Comparison of ENCODE assay signal across 8 mouse cellular contexts in the genomic region with DNA sequence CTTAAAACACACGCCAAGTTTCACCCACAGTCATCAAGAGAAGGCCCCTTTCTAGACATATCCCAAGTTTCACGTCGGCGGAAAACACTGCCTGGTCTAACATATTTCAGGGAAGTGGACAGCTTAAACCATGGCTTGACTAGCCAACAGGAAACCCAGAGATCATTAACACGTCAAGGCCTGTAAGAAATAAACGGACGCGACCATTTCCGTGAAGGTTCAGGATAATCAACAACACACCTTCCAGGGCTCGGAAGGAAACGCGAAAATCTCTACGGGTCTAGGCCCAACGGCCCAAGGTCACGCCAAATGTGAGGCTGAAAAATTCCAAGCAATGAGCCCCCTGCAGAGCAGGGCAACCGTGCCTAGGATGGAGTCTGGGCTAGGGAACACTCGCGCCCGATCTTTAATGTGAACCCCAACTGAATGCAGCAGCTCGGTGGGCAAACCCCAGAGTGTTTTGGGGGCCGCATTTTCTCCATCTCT. TPM values are rescaled to one million over a fixed set of nuclear protein-coding genes. Genes with fewer than 3 reads are reported as not detected.
A peak's percentile ranks its signal among the peaks of the same experiment; 100 is the strongest.
DNase-seq lines count a peak whose midpoint lies in the region; ATAC-seq and TF ChIP-seq lines count a peak whose summit lies in the region.

No protein-coding gene starts in this region.

- peak overlapping the region; percentile 96 for H3K9ac ChIP-seq in liver, embryonic 14.5 days (replicated peaks)
- H3K9ac ChIP-seq in neural tube, embryonic 14.5 days (replicated peaks; ENCODE audit: low read depth, low read length) = peak overlapping the region; percentile 95

- no peak for TF ChIP-seq EP300 in liver, embryonic 14.5 days (IDR thresholded peaks at IDR 0.05; ENCODE audit: low read depth)

- no peaks in the 10 kb centered on the region for H3K36me3 ChIP-seq in C2C12 (ENCODE audit: control insufficient read depth, insufficient read depth)
- H3K36me3 ChIP-seq in liver, embryonic 14.5 days (replicated peaks; ENCODE audit: control insufficient read depth, insufficient read depth, low read depth) = no peaks in the 10 kb centered on the region
- no peaks in the 10 kb centered on the region for H3K36me3 ChIP-seq in neural tube, embryonic 14.5 days (ENCODE audit: control insufficient read depth, insufficient read depth, low read length)

- H3K27me3 ChIP-seq in C2C12 (ENCODE audit: control insufficient read depth, insufficient read depth, insufficient read length) = no peaks in the 10 kb centered on the region
- H3K27me3 ChIP-seq in liver, embryonic 14.5 days (ENCODE audit: control insufficient read depth, insufficient read depth, low read length) = no peaks in the 10 kb centered on the region
- H3K27me3 ChIP-seq in neural tube, embryonic 14.5 days (ENCODE audit: control insufficient read depth, insufficient read depth, low read length) = no peaks in the 10 kb centered on the region

- H3K4me1 ChIP-seq in liver, embryonic 14.5 days (replicated peaks; ENCODE audit: control insufficient read depth in 2 of 2, insufficient read depth in 2 of 2, low read length in 1 of 2) = peaks cover 15% of the 10 kb centered on the region in 2 experiments
- H3K4me1 ChIP-seq in neural tube, embryonic 14.5 days (ENCODE audit: control insufficient read depth, insufficient read depth, low read length) = peaks cover 14% of the 10 kb centered on the region

- peaks cover 55% of the 10 kb centered on the region for H3K79me2 ChIP-seq in C2C12 (ENCODE audit: control insufficient read depth, insufficient read depth)

- no peaks in the 10 kb centered on the region for H3K9me3 ChIP-seq in liver, embryonic 14.5 days (ENCODE audit: control insufficient read depth, low read length)
- H3K9me3 ChIP-seq in neural tube, embryonic 14.5 days (ENCODE audit: control insufficient read depth, low read length) = no peaks in the 10 kb centered on the region

- peak overlapping the region; percentile 60 for H3K4me3 ChIP-seq in C2C12 (ENCODE audit: insufficient read depth, poor library complexity, severe bottlenecking)
- peak overlapping the region; percentile 90 to 97 for H3K4me3 ChIP-seq in liver, embryonic 14.5 days (ENCODE audit: insufficient read depth in 1 of 2, low read depth in 2 of 2, low read length in 2 of 2)
- peak overlapping the region; percentile 74 for H3K4me3 ChIP-seq in neural tube, embryonic 14.5 days (ENCODE audit: low read depth, low read length)

- H3K4me2 ChIP-seq in liver, embryonic 14.5 days (ENCODE audit: low read depth) = peak overlapping the region; percentile 76
- peak overlapping the region; percentile 68 for H3K4me2 ChIP-seq in neural tube, embryonic 14.5 days (ENCODE audit: low read depth, low read length)

- peak; percentile 75 for DNase-seq in adipocyte (ENCODE audit: low spot score)
- DNase-seq in embryo, embryonic 10.5 days (ENCODE audit: low spot score) = peak; percentile 74
- DNase-seq in heart, adult 11 months = peak; percentile 96
- DNase-seq in kidney, adult 18-20 months = peak; percentile 71
- DNase-seq in liver, embryonic 14.5 days (ENCODE audit: low read depth in 3 of 3, low spot score in 3 of 3) = peak; percentile 26 to 48 (median 30)
- DNase-seq in urinary bladder, postnatal 4 days (ENCODE audit: low spot score in 2 of 2) = peak; percentile 43 to 60

- no peak for TF ChIP-seq CTCF in C2C12 (IDR thresholded peaks at IDR 0.05; ENCODE audit: control insufficient read depth, insufficient read depth, insufficient read length)
- no peak for TF ChIP-seq CTCF in liver, embryonic 14.5 days (IDR thresholded peaks at IDR 0.05; ENCODE audit: low read depth)

- H3K27ac ChIP-seq in liver, embryonic 14.5 days = peak overlapping the region; percentile 98
- peak overlapping the region; percentile 99 for H3K27ac ChIP-seq in neural tube, embryonic 14.5 days (ENCODE audit: low read depth, low read length)

- ATAC-seq in liver, embryonic 14.5 days (ENCODE audit: insufficient read depth) = no peak
- ATAC-seq in neural tube, embryonic 14.5 days (ENCODE audit: low read depth) = no peak

- WGBS in liver, embryonic 14.5 days (ENCODE audit: insufficient replicate concordance) = under 1% methylated on average over 21 of the region's 21 CpGs
- WGBS in neural tube, embryonic 14.5 days = 0% methylated on average over 21 of the region's 21 CpGs

- H3ac ChIP-seq in C2C12 (ENCODE audit: control insufficient read depth, insufficient read length, low read depth) = peak overlapping the region; percentile 97

- H3K79me3 ChIP-seq in C2C12 (ENCODE audit: low read depth) = peaks cover 53% of the 10 kb centered on the region

TF ChIP-seq in C2C12, 6 proteins besides CTCF, POLR2A, EP300 and RAD21:
- TF ChIP-seq MAX (IDR thresholded peaks at IDR 0.05) (peak; percentile 3), MYOD1 (IDR thresholded peaks at IDR 0.05; ENCODE audit: control insufficient read depth, insufficient read length, low read depth) (no peak)
TF ChIP-seq in C2C12: peak in this region for 1.

RNA-seq across cellular contexts. Expression of a gene that starts 0.6 kb away (rescaled TPM):
- 7.7 TPM for polyA plus RNA-seq in C2C12 (2012; fragmentation: generic; extraction: Trizol)
- 4.2 and 5.3 TPM in 2 replicates for polyA plus RNA-seq in liver, embryonic 14.5 days (2012; rRNA removed)
- 6.6 and 6.8 TPM in 2 replicates for polyA plus RNA-seq in liver, embryonic 14.5 days (2014; fragmentation: Nextera tagmentation; extraction: Ambion mirVana)
- 23.2 and 27.5 TPM in 2 replicates for polyA plus RNA-seq in neural tube, embryonic 14.5 days (2014; fragmentation: Nextera tagmentation; extraction: Ambion mirVana)

RNA-seq across cellular contexts. Expression of a gene that starts 37.6 kb away (rescaled TPM):
- polyA plus RNA-seq in C2C12 (2012; fragmentation: generic; extraction: Trizol) = 26.7 TPM
- 9.9 and 18.9 TPM in 2 replicates for polyA plus RNA-seq in liver, embryonic 14.5 days (2012; rRNA removed)
- polyA plus RNA-seq in liver, embryonic 14.5 days (2014; fragmentation: Nextera tagmentation; extraction: Ambion mirVana) = 27.2 and 27.5 TPM in 2 replicates
- polyA plus RNA-seq in neural tube, embryonic 14.5 days (2014; fragmentation: Nextera tagmentation; extraction: Ambion mirVana) = 29.6 and 38.5 TPM in 2 replicates

RNA-seq across cellular contexts. Expression of a gene that starts 53.2 kb away (rescaled TPM):
- polyA plus RNA-seq in C2C12 (2012; fragmentation: generic; extraction: Trizol) = 441 TPM
- polyA plus RNA-seq in liver, embryonic 14.5 days (2012; rRNA removed) = 72.5 and 119 TPM in 2 replicates
- polyA plus RNA-seq in liver, embryonic 14.5 days (2014; fragmentation: Nextera tagmentation; extraction: Ambion mirVana) = 224 and 226 TPM in 2 replicates
- 272 and 277 TPM in 2 replicates for polyA plus RNA-seq in neural tube, embryonic 14.5 days (2014; fragmentation: Nextera tagmentation; extraction: Ambion mirVana)

RNA-seq across cellular contexts. Expression of a gene that starts 58.1 kb away (rescaled TPM):
- polyA plus RNA-seq in C2C12 (2012; fragmentation: generic; extraction: Trizol) = 32.8 TPM
- polyA plus RNA-seq in liver, embryonic 14.5 days (2012; rRNA removed) = 14.5 and 19.9 TPM in 2 replicates
- 37.1 and 39.9 TPM in 2 replicates for polyA plus RNA-seq in liver, embryonic 14.5 days (2014; fragmentation: Nextera tagmentation; extraction: Ambion mirVana)
- 47.4 and 47.5 TPM in 2 replicates for polyA plus RNA-seq in neural tube, embryonic 14.5 days (2014; fragmentation: Nextera tagmentation; extraction: Ambion mirVana)

Comparison
In these comparisons a context has a peak if more than half of its experiments do, and no peak if none do; other contexts are left out.
1. DNase-seq: peak in every context shown above with its lines; median percentile 96 in heart, adult 11 months; 75 in adipocyte; 74 in embryo, embryonic 10.5 days; 71 in kidney, adult 18-20 months; 52 in urinary bladder, postnatal 4 days; 30 in liver, embryonic 14.5 days.